Mouse (Mus musculus) embryo, embryonic 11 days (tissue): Measurements from ENCODE around the gene Gna12.
A peak's percentile ranks its signal among the peaks of the same experiment; 100 is the strongest.

Experiments used
- DNase-seq: peaks from one replicate; pipeline ENCODE4 v3.0.0-alpha.2; 2015

The Gna12 gene

GRCm38 (mm10) chr5:140750925-140751324 lies 79.3 kb downstream of the Gna12 start:
- DNase-seq: peak; percentile 22

DNA sequence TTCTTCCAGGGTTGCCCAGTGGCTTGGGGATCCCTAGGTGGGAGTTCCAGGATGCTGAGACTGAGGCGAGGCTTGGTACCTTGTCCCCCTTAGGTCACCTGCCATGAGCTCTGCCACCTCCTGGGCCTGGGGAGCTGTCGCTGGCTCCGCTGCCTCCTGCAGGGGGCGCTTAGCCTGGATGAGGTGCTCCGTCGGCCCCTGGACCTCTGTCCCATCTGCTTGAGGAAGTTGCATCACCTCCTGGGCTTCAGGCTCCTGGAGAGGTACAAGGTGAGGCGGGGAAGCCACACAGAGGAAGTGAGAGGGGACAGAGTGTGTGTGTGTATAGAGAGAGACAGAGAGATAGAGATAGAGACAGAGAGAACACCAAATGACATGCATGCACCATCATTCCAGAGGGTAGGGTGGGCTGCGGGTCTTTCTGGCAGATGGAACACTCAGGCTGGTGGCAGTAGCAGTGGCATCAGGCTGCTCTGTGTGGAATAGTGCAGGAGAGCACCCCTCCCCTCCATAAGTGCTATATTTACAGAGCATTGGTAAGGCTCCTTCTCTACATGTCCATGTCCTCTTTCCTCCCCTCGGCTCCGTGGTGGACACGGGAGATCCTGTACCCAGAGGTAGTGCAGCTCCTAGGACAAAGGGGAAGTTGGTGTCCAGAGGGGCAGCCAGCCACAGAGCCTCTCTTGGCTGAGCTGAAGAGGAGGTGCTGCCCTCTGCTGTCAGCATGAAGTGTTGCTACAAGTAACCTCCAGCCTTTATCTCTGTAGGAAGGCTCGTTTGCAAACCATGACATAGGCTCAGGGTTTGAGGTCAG lies 81.0 kb downstream of the Gna12 start:
- DNase-seq: peak; percentile 87

DNA sequence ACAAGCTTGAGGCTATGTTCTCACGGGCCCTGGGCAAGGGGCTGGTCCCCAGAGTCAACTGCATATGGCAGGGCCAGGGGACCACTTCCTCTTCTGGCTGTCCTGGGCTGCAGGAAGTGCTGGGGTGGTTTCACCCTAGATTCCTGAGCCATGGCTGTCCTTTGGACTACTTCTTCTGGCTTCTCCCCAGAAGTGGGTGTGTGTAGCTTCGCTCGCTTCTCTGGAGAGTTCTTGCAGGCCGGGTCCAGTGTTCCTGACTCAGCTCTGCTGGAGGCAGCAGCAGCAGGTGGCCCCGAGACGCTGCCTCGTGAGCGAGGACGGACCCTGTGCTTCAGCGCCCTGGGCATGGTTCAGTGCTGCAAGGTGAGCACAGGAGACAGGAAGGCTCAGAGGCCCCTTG lies 81.8 kb downstream of the Gna12 start:
- DNase-seq: no peak

DNA sequence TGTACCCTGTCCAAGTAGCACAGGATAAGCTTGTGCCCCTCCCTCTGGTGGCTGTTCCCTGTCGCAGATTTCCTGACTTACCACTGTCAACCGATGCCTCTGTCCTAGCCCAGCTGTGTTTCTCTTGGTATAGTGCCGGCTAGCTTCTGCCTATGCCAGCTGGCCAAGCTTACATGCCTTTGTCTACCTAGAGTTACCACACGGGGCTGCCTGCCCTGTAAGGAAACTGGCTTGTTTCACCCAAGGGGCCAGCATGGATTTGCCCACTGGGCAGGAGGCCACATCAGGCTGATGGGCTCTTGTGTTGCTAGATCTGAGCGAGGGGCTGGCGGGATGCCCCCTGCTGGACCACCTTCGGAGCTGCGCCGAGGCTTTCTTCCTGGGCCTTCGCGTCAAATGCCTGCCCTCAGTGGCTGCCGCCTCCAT lies 86.5 kb downstream of the Gna12 start:
- peak; percentile 27 for DNase-seq

DNA sequence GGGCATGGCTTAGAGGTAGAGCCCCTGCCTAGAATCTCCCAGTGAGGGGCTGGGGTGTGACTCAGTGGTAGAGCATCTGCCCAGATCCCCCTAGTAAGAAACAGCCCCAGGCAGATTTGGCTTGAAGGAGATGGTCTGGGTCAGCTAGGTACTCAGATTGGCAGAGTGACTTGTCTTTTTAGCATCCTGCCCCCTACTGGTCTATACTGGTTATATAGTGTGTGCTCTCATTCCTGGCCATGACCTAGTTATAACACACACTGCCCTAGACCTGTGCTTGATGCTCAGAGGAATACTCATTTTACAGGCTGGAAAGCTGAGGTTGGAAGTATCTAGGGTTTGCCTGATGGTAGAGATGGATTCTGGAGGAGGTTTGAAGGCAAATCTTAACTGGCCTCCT lies 88.4 kb downstream of the Gna12 start:
- peak; percentile 27 for DNase-seq

GRCm38 (mm10) chr5:140741040-140741439 lies 89.2 kb downstream of the Gna12 start:
- no peak for DNase-seq

DNA sequence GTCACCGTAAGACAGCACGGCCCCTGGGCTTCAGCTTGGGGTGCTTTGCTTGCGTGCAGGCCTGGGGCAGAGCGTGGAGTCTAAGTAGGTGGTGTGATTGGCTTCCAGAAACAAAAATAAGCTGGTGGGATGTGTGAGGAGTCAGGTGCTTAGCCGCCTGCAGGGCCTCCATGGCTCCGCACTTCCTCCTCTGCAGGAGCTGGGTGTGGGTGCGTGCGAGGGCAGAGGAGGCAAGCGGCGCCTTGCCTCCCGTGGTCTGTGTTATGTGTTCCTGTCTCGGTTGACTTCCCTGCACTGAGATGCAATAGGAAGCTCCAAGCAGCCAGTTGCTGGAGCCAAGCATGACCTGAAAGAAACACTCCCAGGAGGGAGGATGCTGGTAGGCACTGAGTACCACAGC lies 90.4 kb downstream of the Gna12 start:
- no peak for DNase-seq

GRCm38 (mm10) chr5:140736166-140736565 lies 94.1 kb downstream of the Gna12 start:
- DNase-seq: peak; percentile 17

GRCm38 (mm10) chr5:140735297-140735696 lies 94.9 kb downstream of the Gna12 start:
- peak; percentile 47 for DNase-seq

DNA sequence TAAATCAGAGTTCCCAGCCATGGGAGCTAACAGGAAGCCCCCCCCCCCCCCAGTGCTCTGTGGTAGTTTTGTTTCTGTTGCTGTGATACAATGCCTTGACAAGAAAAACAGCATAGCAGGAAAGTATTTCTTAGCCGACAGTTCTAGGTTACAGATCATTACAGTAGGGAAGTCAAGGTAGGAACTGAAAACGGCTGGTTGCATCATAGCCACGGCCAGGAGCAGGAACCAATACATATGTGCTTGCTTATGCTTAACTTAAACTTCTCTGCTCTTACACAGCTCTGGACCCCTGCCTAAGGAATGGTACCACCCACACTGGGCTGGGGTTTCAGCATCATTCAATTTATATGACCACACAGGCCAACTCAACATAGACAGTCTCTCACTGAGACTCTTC lies 96.9 kb downstream of the Gna12 start:
- no peak for DNase-seq

DNA sequence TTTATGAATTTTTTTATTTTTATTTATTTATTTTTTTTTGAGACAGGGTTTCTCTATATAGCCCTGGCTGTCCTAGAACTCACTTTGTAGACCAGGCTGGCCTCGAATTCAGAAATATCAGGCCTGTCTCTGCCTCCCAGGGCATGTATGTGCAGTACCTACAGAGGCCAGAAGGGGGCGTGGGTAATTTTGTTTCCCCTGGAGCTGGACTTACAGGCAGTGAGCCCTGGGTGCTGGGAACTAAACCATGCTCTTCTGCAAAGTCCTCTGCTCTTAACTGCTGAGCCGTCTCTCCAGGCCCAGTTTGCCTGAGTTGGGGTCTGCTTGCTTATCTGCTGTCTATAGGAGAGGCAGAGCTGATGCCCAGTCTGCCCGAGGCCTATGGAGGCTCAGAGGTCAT lies 98.0 kb downstream of the Gna12 start:
- DNase-seq: no peak

DNA sequence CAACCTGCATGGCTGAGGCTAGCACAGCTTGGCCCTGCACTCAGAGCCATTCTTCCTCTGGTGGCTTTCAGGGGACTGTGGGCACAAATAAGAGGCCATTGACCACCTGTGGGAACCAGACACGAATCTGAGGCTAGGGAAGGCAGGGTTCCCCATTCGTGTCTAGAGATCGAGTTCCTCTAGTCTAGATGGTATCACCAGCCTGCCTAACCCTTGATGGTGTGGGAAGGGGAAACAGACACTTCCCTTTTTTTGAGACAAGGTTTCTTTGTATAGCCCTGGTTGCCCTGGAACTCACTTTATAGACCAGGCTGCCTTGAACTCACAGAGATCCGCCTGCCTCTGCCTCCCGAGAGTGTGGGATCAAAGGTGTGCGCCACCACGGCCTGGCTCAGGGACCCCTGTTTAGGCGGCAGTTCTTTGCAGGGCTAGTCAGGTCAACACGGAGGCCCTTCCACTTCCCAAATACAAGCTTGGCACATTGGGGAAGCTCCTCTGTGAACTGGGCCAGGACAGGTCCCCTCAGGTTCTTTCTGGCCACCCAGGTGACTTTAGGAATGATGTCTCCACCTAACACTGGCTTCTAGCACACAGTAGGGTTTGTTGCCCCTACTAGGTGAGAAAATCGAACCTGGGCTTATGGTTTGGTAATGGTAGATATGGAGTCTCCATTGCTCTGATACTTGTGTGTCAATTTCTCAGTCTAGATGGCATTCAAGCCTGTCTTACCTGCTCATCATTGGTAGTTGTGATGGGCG lies 99.0 kb downstream of the Gna12 start:
- no peak for DNase-seq

DNA sequence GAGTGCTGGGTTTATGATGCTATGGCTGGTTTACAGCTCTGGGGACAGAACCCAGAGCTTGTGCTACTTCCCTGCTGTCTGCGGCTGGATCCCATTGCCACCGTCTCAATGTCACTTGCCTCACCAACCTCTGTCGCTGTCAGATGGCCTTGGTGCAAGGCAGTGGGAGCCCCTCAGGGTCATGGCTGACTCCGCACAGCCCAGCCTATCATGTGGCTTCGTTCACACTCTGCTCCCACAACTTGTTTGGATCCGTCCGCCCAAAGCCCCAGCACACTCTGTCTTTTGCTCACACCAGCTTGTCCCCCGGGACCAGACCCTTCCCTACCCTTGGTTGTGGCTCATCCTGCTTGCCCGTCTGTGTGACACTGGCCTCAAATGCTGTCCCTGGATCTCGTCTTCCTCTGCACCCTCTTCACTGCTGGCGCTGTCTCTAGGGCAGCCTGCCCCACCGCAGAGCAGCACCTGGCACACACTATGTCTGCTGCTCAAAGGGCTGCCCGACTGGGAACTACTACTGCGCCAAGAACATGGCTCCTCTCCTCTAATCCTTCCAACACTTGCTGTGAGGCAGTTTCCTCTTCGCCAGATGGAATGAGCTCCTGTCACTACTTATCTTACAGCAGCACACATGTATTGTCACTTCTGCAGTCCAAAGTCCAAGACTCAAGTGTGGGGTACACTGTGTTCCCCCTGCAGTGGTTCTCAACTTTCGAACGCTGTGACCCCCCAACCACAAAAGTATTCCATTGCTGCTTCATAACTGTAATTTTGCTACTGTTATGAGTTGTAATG lies 103.1 kb downstream of the Gna12 start:
- DNase-seq: no peak

GRCm38 (mm10) chr5:140726062-140726839 lies 104.0 kb downstream of the Gna12 start:
- no peak for DNase-seq

- DNase-seq: no peak
Measured at GRCm38 (mm10) chr5:140723822-140724221, 106.4 kb downstream of the Gna12 start, which contains the start of gene Amz1. Gene Amz1 (plus strand): TSS chr5:140724127.

DNA sequence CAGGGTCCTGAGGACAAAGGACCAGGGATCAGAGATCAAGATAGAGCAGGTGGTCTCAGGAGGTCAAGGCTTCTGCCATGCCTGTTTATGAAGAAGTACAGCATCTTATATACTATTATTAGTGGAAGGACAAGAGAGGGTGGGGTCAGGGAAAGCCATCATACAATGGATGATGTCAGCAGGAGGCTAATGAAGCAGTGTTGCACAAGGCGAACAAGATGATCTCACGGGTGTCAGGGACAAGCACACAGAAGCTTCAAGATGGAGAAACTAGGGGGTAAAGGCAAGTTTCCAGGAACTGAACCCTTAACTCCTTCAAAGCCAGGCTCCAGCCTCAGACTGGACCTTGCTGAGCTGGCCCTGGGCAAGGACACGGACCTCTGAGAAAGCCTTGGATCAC lies 108.1 kb downstream of the Gna12 start:
- DNase-seq: no peak

DNA sequence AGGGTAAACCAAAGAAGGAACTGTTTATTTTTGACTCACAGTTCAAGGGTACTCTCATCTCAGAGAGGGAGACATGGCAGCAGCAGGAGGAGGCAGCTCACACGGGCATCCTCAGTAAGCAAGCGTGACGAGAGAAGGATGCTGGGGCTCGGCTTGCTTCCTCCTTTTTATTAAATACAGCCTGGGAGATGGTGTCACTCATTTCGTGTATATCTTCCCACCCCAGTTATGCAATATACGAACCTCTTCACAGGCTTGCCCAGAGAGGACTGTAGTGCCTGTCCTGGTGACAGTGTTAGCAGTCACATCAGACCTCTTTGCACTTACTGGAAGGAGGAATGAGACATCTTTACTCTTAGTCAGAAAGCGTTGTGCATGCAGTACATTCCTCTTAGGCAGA lies 109.5 kb downstream of the Gna12 start:
- DNase-seq: no peak

GRCm38 (mm10) chr5:140711040-140711439 lies 119.2 kb downstream of the Gna12 start:
- DNase-seq: no peak

GRCm38 (mm10) chr5:140710315-140710714 lies 119.9 kb downstream of the Gna12 start:
- no peak for DNase-seq
